Mouse (Mus musculus) frontal cortex, postnatal 25 days (tissue): ENCODE results near the gene Carmil3.

Experiments used
- DNase-seq, 2 experiments: peaks; one replicate each; pipeline ENCODE4 v3.0.0; 2022; ENCODE audit warnings: low spot score in 2 of 2

Carmil3 gene

GRCm38 (mm10) chr14:55542268-55542667 lies 51.8 kb downstream of the Carmil3 start:
- DNase-seq: no peak

GRCm38 (mm10) chr14:55544334-55544733 lies 53.9 kb downstream of the Carmil3 start:
- no peak for DNase-seq

- no peak for DNase-seq
These were observed 59.7 kb downstream of the Carmil3 start for GRCm38 (mm10) chr14:55550191-55550590.

GRCm38 (mm10) chr14:55551347-55551746 lies 60.9 kb downstream of the Carmil3 start:
- DNase-seq: no peak

GRCm38 (mm10) chr14:55551794-55552193 lies 61.3 kb downstream of the Carmil3 start:
- no peak for DNase-seq

GRCm38 (mm10) chr14:55554635-55555034 lies 64.2 kb downstream of the Carmil3 start:
- no peak for DNase-seq

- no peak for DNase-seq
These were observed 65.3 kb downstream of the Carmil3 start for GRCm38 (mm10) chr14:55555788-55556187.

- peak; percentile 36 to 44 for DNase-seq
These were observed 66.6 kb downstream of the Carmil3 start for GRCm38 (mm10) chr14:55557003-55557402.

GRCm38 (mm10) chr14:55557587-55557986 lies 67.1 kb downstream of the Carmil3 start:
- DNase-seq: no peak
